Mouse (Mus musculus) forebrain, embryonic 12.5 days (tissue): Measurements from ENCODE around the gene Rab21. TPM values are rescaled to one million over a fixed set of nuclear protein-coding genes. Genes with fewer than 3 reads are reported as not detected.
A peak's percentile ranks its signal among the peaks of the same experiment; 100 is the strongest.

Source experiments
- ATAC-seq: fragments of 200-750 bp; cut with Nextera tagmentation; 2 replicates; pipeline ENCODE4 v1.8.0; 2017; ENCODE audit warnings: moderate TSS enrichment; ENCODE audit not compliant: low FRiP score
- H3K27ac ChIP-seq: fragments of 300-500 bp; sonication (generic); 2 replicates; pipeline ENCODE4 v1.5.1; 2016; ENCODE audit warnings: mild to moderate bottlenecking
- H3K27me3 ChIP-seq: fragments of 300-500 bp; sonication (generic); 2 replicates; pipeline ENCODE4 v1.6.1; 2016; ENCODE audit warnings: mild to moderate bottlenecking
- H3K36me3 ChIP-seq: fragments of 300-500 bp; sonication (generic); replicated peaks from 2 replicates; pipeline ENCODE4 v1.6.1; 2016; ENCODE audit warnings: mild to moderate bottlenecking
- H3K4me1 ChIP-seq: fragments of 300-500 bp; sonication (generic); 2 replicates; pipeline ENCODE4 v1.6.1; 2016
- H3K4me2 ChIP-seq: fragments of 300-500 bp; sonication (generic); 2 replicates; pipeline ENCODE4 v1.6.1; 2016; ENCODE audit warnings: mild to moderate bottlenecking, moderate library complexity
- H3K4me3 ChIP-seq: fragments of 300-500 bp; sonication (generic); replicated peaks from 2 replicates; pipeline ENCODE4 v1.5.1; 2016; ENCODE audit warnings: mild to moderate bottlenecking
- H3K9ac ChIP-seq: fragments of 300-500 bp; sonication (generic); 2 replicates; pipeline ENCODE4 v1.6.1; 2016; ENCODE audit warnings: mild to moderate bottlenecking
- H3K9me3 ChIP-seq: fragments of 300-500 bp; sonication (generic); 2 replicates; pipeline ENCODE4 v1.6.1; 2016
- WGBS: fragments of 180-500 bp; shearing (Covaris S2); methylation state at CpG from one replicate; pipeline ENCODE4 v1.1.7; 2016; 5-methylcytosine and 5-hydroxymethylcytosine counted together
- polyA plus RNA-seq: library from polyadenylated mRNA; unstranded; fragments of >200 nt; fragmentation: Nextera tagmentation; extraction: Ambion mirVana; gene quantifications from 2 replicates; pipeline ENCODE4 v1.2.1, GENCODE M21; 2016

Gene Rab21
- polyA plus RNA-seq, 1 experiment from 2014 or later: 5.3 TPM

- peak; percentile 49; the same call in 1 of the 2 replicates for ATAC-seq
- Histone ChIP-seq H3K27ac (no peak overlapping the region), H3K4me2 (no peak overlapping the region), H3K9ac (no peak overlapping the region), H3K4me3 (no peak overlapping the region), H3K27me3 (no peaks in the 10 kb centered on the region), H3K9me3 (no peaks in the 10 kb centered on the region), H3K4me1 (0 out of 2 replicates have a peak, but pooled peaks cover 3% of the 10 kb centered on the region), H3K36me3 (peaks cover 18% of the 10 kb centered on the region)
- WGBS: 67% methylated on average over 10 of the region's 10 CpGs
These were observed 33.6 kb upstream of the Rab21 start for GRCm38 (mm10) chr10:115349029-115349428.

DNA sequence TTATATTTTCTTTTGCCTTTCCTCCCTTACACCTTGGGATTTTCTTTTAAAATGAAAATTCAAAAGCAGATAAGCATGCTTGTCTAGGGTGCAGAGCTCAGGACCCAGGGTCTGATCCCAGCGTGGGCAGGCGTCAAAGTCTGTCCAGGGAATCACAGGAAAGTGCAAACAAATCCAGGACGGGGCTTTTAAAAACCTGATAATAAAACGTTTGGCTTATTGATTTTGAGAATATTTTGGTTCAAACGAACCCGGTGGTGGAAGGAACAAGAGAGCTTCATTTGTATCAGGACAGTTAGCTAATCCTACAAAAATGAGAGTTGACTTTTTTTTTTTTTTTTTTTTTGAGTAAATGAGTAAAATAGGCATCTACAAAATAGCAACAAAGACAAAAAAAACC, 32.7 kb upstream of the Rab21 start:
- 0 out of 2 replicates have a peak, but pooled peaks cover 3% of the 10 kb centered on the region for H3K4me1 ChIP-seq
- no peak overlapping the region for H3K9ac ChIP-seq
- WGBS: 86% methylated on average over 6 of the region's 6 CpGs
- H3K4me2 ChIP-seq: no peak overlapping the region
- peaks cover 23% of the 10 kb centered on the region for H3K36me3 ChIP-seq
- H3K9me3 ChIP-seq: no peaks in the 10 kb centered on the region
- no peak for ATAC-seq
- no peak overlapping the region for H3K27ac ChIP-seq
- H3K4me3 ChIP-seq: no peak overlapping the region
- H3K27me3 ChIP-seq: no peaks in the 10 kb centered on the region

- H3K27ac ChIP-seq: no peak overlapping the region
- H3K4me1 ChIP-seq: 0 out of 2 replicates have a peak, but pooled peaks cover 3% of the 10 kb centered on the region
- H3K4me3 ChIP-seq: no peak overlapping the region
- H3K9ac ChIP-seq: no peak overlapping the region
- H3K36me3 ChIP-seq: peaks cover 36% of the 10 kb centered on the region
- no peaks in the 10 kb centered on the region for H3K9me3 ChIP-seq
- no peaks in the 10 kb centered on the region for H3K27me3 ChIP-seq
- no peak for ATAC-seq
- H3K4me2 ChIP-seq: no peak overlapping the region
These were observed 31.1 kb upstream of the Rab21 start for GRCm38 (mm10) chr10:115346444-115346843.

DNA sequence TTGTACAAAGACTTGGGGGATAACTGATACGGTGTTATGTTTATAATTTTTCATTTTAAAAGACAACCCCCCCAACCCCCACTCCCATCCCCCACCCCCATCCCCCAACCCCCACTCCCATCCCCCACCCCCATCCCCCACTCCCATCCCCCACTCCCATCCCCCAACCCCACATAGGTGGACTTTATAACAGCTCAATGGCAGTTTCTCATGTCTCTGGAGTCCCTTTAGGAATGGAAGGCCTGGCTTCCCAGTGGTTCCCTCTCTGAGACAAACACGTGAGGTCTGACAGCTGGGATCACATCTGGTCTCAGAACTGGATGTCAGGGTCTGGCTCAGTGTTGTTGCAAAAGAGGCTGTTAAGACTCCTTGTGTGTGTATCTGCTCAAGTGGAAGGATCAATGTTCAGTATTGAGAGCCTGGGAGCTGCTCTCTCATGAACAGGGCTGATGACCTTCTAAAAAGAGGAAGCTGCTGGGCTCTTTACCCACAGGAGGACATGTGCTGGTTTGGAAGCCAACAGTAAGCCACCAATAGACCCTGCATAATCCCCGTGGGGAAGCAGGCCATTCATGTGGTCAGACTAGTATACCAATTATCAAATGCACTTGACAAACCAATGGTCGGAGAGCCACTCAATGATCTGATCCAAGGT, 27.5 kb upstream of the Rab21 start:
- no peak overlapping the region for H3K4me2 ChIP-seq
- 88% methylated on average over 4 of the region's 4 CpGs for WGBS
- H3K9me3 ChIP-seq: no peaks in the 10 kb centered on the region
- no peak overlapping the region for H3K27ac ChIP-seq
- no peaks in the 10 kb centered on the region for H3K27me3 ChIP-seq
- no peaks in the 10 kb centered on the region for H3K4me1 ChIP-seq
- peaks cover 45% of the 10 kb centered on the region for H3K36me3 ChIP-seq
- no peak overlapping the region for H3K4me3 ChIP-seq
- no peak overlapping the region for H3K9ac ChIP-seq
- no peak for ATAC-seq

DNA sequence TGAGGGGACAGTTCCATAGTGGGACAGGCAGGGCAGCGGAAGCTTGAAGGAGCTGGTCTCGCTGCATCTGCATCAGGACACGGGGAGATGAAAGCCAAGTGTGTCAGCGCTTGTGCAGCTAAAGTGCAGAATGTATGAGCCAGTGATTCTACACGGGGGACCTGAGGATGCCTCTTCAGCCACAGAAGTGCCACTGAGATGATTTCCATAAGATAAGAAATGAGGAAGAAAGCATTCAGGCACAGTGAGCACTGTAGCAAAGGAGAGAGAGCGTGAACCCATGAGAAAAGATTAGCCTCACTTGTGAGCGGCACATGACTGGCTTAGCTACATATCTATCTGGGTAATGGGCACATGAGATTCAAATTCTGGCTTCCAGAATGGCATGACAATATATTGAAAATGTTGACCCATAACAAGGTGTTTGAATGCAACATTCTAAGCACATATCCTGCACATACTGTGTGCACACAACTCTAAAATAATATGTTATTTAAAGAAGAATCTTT, 24.5 kb upstream of the Rab21 start:
- WGBS: 94% methylated on average over 7 of the region's 7 CpGs
- H3K4me3 ChIP-seq: no peak overlapping the region
- no peaks in the 10 kb centered on the region for H3K27me3 ChIP-seq
- H3K36me3 ChIP-seq: peaks cover 30% of the 10 kb centered on the region
- no peak overlapping the region for H3K4me2 ChIP-seq
- H3K4me1 ChIP-seq: no peaks in the 10 kb centered on the region
- ATAC-seq: no peak
- H3K9me3 ChIP-seq: no peaks in the 10 kb centered on the region
- H3K9ac ChIP-seq: no peak overlapping the region
- no peak overlapping the region for H3K27ac ChIP-seq

DNA sequence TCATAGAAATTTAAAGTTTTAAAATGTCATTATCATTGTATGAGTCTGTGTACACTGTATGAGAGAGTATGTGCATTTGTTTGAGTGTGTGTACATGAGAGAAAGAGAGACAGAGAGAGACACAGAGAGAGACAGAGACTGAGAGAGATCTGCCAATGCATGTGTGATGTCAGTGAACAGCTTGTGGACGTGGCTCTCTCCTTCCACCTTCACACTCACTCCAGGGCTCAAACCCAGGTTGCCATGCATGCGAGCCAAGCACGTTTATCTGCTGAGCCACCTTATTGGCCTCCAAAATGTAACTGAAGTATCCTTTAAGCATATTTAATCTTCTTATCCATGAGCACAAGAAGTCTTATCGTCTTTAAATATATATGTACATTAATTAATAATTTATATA, 21.5 kb upstream of the Rab21 start:
- Histone ChIP-seq H3K27ac (no peak overlapping the region), H3K4me3 (no peak overlapping the region), H3K27me3 (no peaks in the 10 kb centered on the region), H3K36me3 (peaks cover 9% of the 10 kb centered on the region), H3K4me2 (no peak overlapping the region), H3K4me1 (no peaks in the 10 kb centered on the region), H3K9me3 (no peaks in the 10 kb centered on the region), H3K9ac (no peak overlapping the region)
- WGBS: 88% methylated on average over 4 of the region's 4 CpGs
- ATAC-seq: no peak

- Histone ChIP-seq H3K4me1 (no peaks in the 10 kb centered on the region), H3K36me3 (no peaks in the 10 kb centered on the region), H3K9ac (no peak overlapping the region), H3K9me3 (no peaks in the 10 kb centered on the region), H3K4me2 (no peak overlapping the region), H3K27ac (no peak overlapping the region), H3K4me3 (no peak overlapping the region), H3K27me3 (no peaks in the 10 kb centered on the region)
- WGBS: 85% methylated on average over 9 of the region's 9 CpGs
- no peak for ATAC-seq
These were observed 18.1 kb upstream of the Rab21 start for GRCm38 (mm10) chr10:115333528-115333927.

- Histone ChIP-seq H3K9ac (no peak overlapping the region), H3K27ac (no peak overlapping the region), H3K4me1 (no peaks in the 10 kb centered on the region), H3K27me3 (no peaks in the 10 kb centered on the region), H3K9me3 (no peaks in the 10 kb centered on the region), H3K4me2 (no peak overlapping the region), H3K4me3 (no peak overlapping the region), H3K36me3 (no peaks in the 10 kb centered on the region)
- no peak for ATAC-seq
- 88% methylated on average over 4 of the region's 4 CpGs for WGBS
These were observed 17.6 kb upstream of the Rab21 start for GRCm38 (mm10) chr10:115332997-115333396.

GRCm38 (mm10) chr10:115332420-115332952, 17.1 kb upstream of the Rab21 start:
- WGBS: 86% methylated on average over 8 of the region's 8 CpGs
- Histone ChIP-seq H3K36me3 (no peaks in the 10 kb centered on the region), H3K4me2 (no peak overlapping the region), H3K4me1 (no peaks in the 10 kb centered on the region), H3K27ac (no peak overlapping the region), H3K27me3 (no peaks in the 10 kb centered on the region), H3K9ac (no peak overlapping the region), H3K9me3 (no peaks in the 10 kb centered on the region), H3K4me3 (no peak overlapping the region)
- no peak for ATAC-seq

- no peaks in the 10 kb centered on the region for H3K27me3 ChIP-seq
- H3K4me1 ChIP-seq: no peaks in the 10 kb centered on the region
- ATAC-seq: no peak
- no peak overlapping the region for H3K4me2 ChIP-seq
- H3K4me3 ChIP-seq: no peak overlapping the region
- H3K9me3 ChIP-seq: no peaks in the 10 kb centered on the region
- H3K36me3 ChIP-seq: no peaks in the 10 kb centered on the region
- no peak overlapping the region for H3K9ac ChIP-seq
- 87% methylated on average over 3 of the region's 3 CpGs for WGBS
- H3K27ac ChIP-seq: no peak overlapping the region
These were observed 13.7 kb upstream of the Rab21 start for GRCm38 (mm10) chr10:115329010-115329530.

GRCm38 (mm10) chr10:115328514-115328913, 13.1 kb upstream of the Rab21 start:
- Histone ChIP-seq H3K27ac (no peak overlapping the region), H3K4me2 (no peak overlapping the region), H3K9me3 (no peaks in the 10 kb centered on the region), H3K4me3 (no peak overlapping the region), H3K4me1 (no peaks in the 10 kb centered on the region), H3K36me3 (no peaks in the 10 kb centered on the region), H3K27me3 (no peaks in the 10 kb centered on the region), H3K9ac (no peak overlapping the region)
- 82% methylated on average over 6 of the region's 6 CpGs for WGBS
- ATAC-seq: no peak

- no peak overlapping the region for H3K27ac ChIP-seq
- H3K36me3 ChIP-seq: no peaks in the 10 kb centered on the region
- H3K9ac ChIP-seq: no peak overlapping the region
- no peak overlapping the region for H3K4me2 ChIP-seq
- no peak overlapping the region for H3K4me3 ChIP-seq
- no peaks in the 10 kb centered on the region for H3K4me1 ChIP-seq
- no peaks in the 10 kb centered on the region for H3K9me3 ChIP-seq
- 11% methylated on average over 6 of the region's 6 CpGs for WGBS
- H3K27me3 ChIP-seq: peaks cover 9% of the 10 kb centered on the region; the same call in 1 of the 2 replicates
- no peak for ATAC-seq
These were observed 7.9 kb upstream of the Rab21 start for GRCm38 (mm10) chr10:115323295-115323694.
